Mouse (Mus musculus) bone marrow macrophage, adult 2 months (primary cell): Measurements from ENCODE around the gene Zfp182.

Experiments
- CTCF ChIP-seq: IDR thresholded peaks from 2 replicates; pipeline ENCODE4 v1.5.1; 2012; ENCODE audit warnings: low read depth, mild to moderate bottlenecking, low read length, moderate library complexity
- POLR2A ChIP-seq: IDR thresholded peaks from 2 replicates; pipeline ENCODE4 v1.6.1; 2012; ENCODE audit warnings: mild to moderate bottlenecking, low read depth, low read length, borderline replicate concordance

GRCm38 (mm10) chrX:21068106-21068505 lies 6.0 kb upstream of the Zfp182 start, which contains the start of gene Spaca5:
- TF ChIP-seq CTCF (no peak), POLR2A (no peak)
